Mouse (Mus musculus): ENCODE measurements around the gene Golt1a. TPM values are rescaled to one million over a fixed set of nuclear protein-coding genes. Genes with fewer than 3 reads are reported as not detected.

Golt1a gene
- polyA plus RNA-seq, 1 experiment, result not detected

- Histone ChIP-seq H3K4me3 (ENCODE audit: insufficient read depth, poor library complexity, severe bottlenecking) (no peak overlapping the region), H3ac (ENCODE audit: control insufficient read depth, insufficient read length, low read depth) (no peak overlapping the region), H3K36me3 (ENCODE audit: control insufficient read depth, insufficient read depth) (no peaks in the 10 kb centered on the region), H3K79me2 (ENCODE audit: control insufficient read depth, insufficient read depth) (no peaks in the 10 kb centered on the region), H3K27me3 (ENCODE audit: control insufficient read depth, insufficient read depth, insufficient read length) (peaks cover 88% of the 10 kb centered on the region), H3K79me3 (ENCODE audit: low read depth) (no peaks in the 10 kb centered on the region)
- no peak for TF ChIP-seq CTCF (IDR thresholded peaks at IDR 0.05; ENCODE audit: control insufficient read depth, insufficient read depth, insufficient read length)
- TF ChIP-seq FOSL1 (IDR thresholded peaks at IDR 0.05; ENCODE audit: insufficient read depth, low read length, poor library complexity, severe bottlenecking), result no peak
- no peak for TF ChIP-seq USF1 (IDR thresholded peaks at IDR 0.05; ENCODE audit: low read depth)
- no peak for TF ChIP-seq MYOG (IDR thresholded peaks at IDR 0.05; ENCODE audit: control insufficient read depth, extremely low read depth, insufficient read length)
- no peak for TF ChIP-seq MYOD1 (IDR thresholded peaks at IDR 0.05; ENCODE audit: control insufficient read depth, insufficient read length, low read depth)
- TF ChIP-seq MAX (IDR thresholded peaks at IDR 0.05), result no peak
- no peak for TF ChIP-seq CEBPB (IDR thresholded peaks at IDR 0.05; ENCODE audit: low read depth)
Measured at GRCm38 (mm10) chr1:133366951-133367605, 57.5 kb downstream of the Golt1a start.

- Histone ChIP-seq H3K79me3 (ENCODE audit: low read depth) (no peaks in the 10 kb centered on the region), H3K36me3 (ENCODE audit: control insufficient read depth, insufficient read depth) (no peaks in the 10 kb centered on the region), H3K79me2 (ENCODE audit: control insufficient read depth, insufficient read depth) (no peaks in the 10 kb centered on the region), H3ac (ENCODE audit: control insufficient read depth, insufficient read length, low read depth) (no peak overlapping the region), H3K27me3 (ENCODE audit: control insufficient read depth, insufficient read depth, insufficient read length) (peaks cover 92% of the 10 kb centered on the region), H3K4me3 (ENCODE audit: insufficient read depth, poor library complexity, severe bottlenecking) (no peak overlapping the region)
- TF ChIP-seq USF1 (IDR thresholded peaks at IDR 0.05; ENCODE audit: low read depth) (no peak), MAX (IDR thresholded peaks at IDR 0.05) (no peak), FOSL1 (IDR thresholded peaks at IDR 0.05; ENCODE audit: insufficient read depth, low read length, poor library complexity, severe bottlenecking) (no peak), CTCF (IDR thresholded peaks at IDR 0.05; ENCODE audit: control insufficient read depth, insufficient read depth, insufficient read length) (no peak), MYOD1 (IDR thresholded peaks at IDR 0.05; ENCODE audit: control insufficient read depth, insufficient read length, low read depth) (no peak), MYOG (IDR thresholded peaks at IDR 0.05; ENCODE audit: control insufficient read depth, extremely low read depth, insufficient read length) (no peak)
Measured at GRCm38 (mm10) chr1:133367606-133368488, 58.2 kb downstream of the Golt1a start.

- Histone ChIP-seq H3K79me2 (ENCODE audit: control insufficient read depth, insufficient read depth) (no peaks in the 10 kb centered on the region), H3ac (ENCODE audit: control insufficient read depth, insufficient read length, low read depth) (no peak overlapping the region), H3K4me3 (ENCODE audit: insufficient read depth, poor library complexity, severe bottlenecking) (no peak overlapping the region), H3K79me3 (ENCODE audit: low read depth) (no peaks in the 10 kb centered on the region), H3K36me3 (ENCODE audit: control insufficient read depth, insufficient read depth) (no peaks in the 10 kb centered on the region), H3K27me3 (ENCODE audit: control insufficient read depth, insufficient read depth, insufficient read length) (peaks cover 88% of the 10 kb centered on the region)
- TF ChIP-seq MYOD1 (IDR thresholded peaks at IDR 0.05; ENCODE audit: control insufficient read depth, insufficient read length, low read depth) (no peak), CEBPB (IDR thresholded peaks at IDR 0.05; ENCODE audit: low read depth) (no peak), USF1 (IDR thresholded peaks at IDR 0.05; ENCODE audit: low read depth) (no peak), MYOG (IDR thresholded peaks at IDR 0.05; ENCODE audit: control insufficient read depth, extremely low read depth, insufficient read length) (no peak), CTCF (IDR thresholded peaks at IDR 0.05; ENCODE audit: control insufficient read depth, insufficient read depth, insufficient read length) (no peak), MAX (IDR thresholded peaks at IDR 0.05) (no peak), FOSL1 (IDR thresholded peaks at IDR 0.05; ENCODE audit: insufficient read depth, low read length, poor library complexity, severe bottlenecking) (no peak)
Measured at GRCm38 (mm10) chr1:133368644-133369043, 59.0 kb downstream of the Golt1a start.

GRCm38 (mm10) chr1:133370352-133370751 is 60.8 kb downstream of the Golt1a start:
- Histone ChIP-seq H3K27me3 (ENCODE audit: control insufficient read depth, insufficient read depth, insufficient read length) (peaks cover 85% of the 10 kb centered on the region), H3ac (ENCODE audit: control insufficient read depth, insufficient read length, low read depth) (no peak overlapping the region), H3K4me3 (ENCODE audit: insufficient read depth, poor library complexity, severe bottlenecking) (no peak overlapping the region), H3K79me2 (ENCODE audit: control insufficient read depth, insufficient read depth) (no peaks in the 10 kb centered on the region), H3K36me3 (ENCODE audit: control insufficient read depth, insufficient read depth) (no peaks in the 10 kb centered on the region), H3K79me3 (ENCODE audit: low read depth) (no peaks in the 10 kb centered on the region)
- TF ChIP-seq MAX (IDR thresholded peaks at IDR 0.05), result no peak
- no peak for TF ChIP-seq CEBPB (IDR thresholded peaks at IDR 0.05; ENCODE audit: low read depth)
- no peak for TF ChIP-seq MYOD1 (IDR thresholded peaks at IDR 0.05; ENCODE audit: control insufficient read depth, insufficient read length, low read depth)
- no peak for TF ChIP-seq FOSL1 (IDR thresholded peaks at IDR 0.05; ENCODE audit: insufficient read depth, low read length, poor library complexity, severe bottlenecking)

GRCm38 (mm10) chr1:133371431-133371830 is 61.8 kb downstream of the Golt1a start:
- Histone ChIP-seq H3K79me2 (ENCODE audit: control insufficient read depth, insufficient read depth) (no peaks in the 10 kb centered on the region), H3K79me3 (ENCODE audit: low read depth) (no peaks in the 10 kb centered on the region), H3K36me3 (ENCODE audit: control insufficient read depth, insufficient read depth) (no peaks in the 10 kb centered on the region), H3K4me3 (ENCODE audit: insufficient read depth, poor library complexity, severe bottlenecking) (no peak overlapping the region), H3ac (ENCODE audit: control insufficient read depth, insufficient read length, low read depth) (no peak overlapping the region), H3K27me3 (ENCODE audit: control insufficient read depth, insufficient read depth, insufficient read length) (peaks cover 85% of the 10 kb centered on the region)
- TF ChIP-seq MYOD1 (IDR thresholded peaks at IDR 0.05; ENCODE audit: control insufficient read depth, insufficient read length, low read depth), result no peak
- no peak for TF ChIP-seq FOSL1 (IDR thresholded peaks at IDR 0.05; ENCODE audit: insufficient read depth, low read length, poor library complexity, severe bottlenecking)
- no peak for TF ChIP-seq MYOG (IDR thresholded peaks at IDR 0.05; ENCODE audit: control insufficient read depth, extremely low read depth, insufficient read length)
- TF ChIP-seq USF1 (IDR thresholded peaks at IDR 0.05; ENCODE audit: low read depth), result no peak
- no peak for TF ChIP-seq CTCF (IDR thresholded peaks at IDR 0.05; ENCODE audit: control insufficient read depth, insufficient read depth, insufficient read length)
- no peak for TF ChIP-seq CEBPB (IDR thresholded peaks at IDR 0.05; ENCODE audit: low read depth)
- no peak for TF ChIP-seq MAX (IDR thresholded peaks at IDR 0.05)
